Mouse (Mus musculus) limb, embryonic 14.5 days (tissue): ENCODE results near the gene Slc7a9. TPM values are rescaled to one million over a fixed set of nuclear protein-coding genes. Genes with fewer than 3 reads are reported as not detected.

Source experiments
- ATAC-seq: fragments of 200-750 bp; cut with Nextera tagmentation; 2 replicates; pipeline ENCODE4 v1.8.0; 2017; ENCODE audit warnings: low read depth, moderate number of reproducible peaks, moderate TSS enrichment; ENCODE audit not compliant: low FRiP score
- DNase-seq: peaks from one replicate; pipeline ENCODE4 v3.0.0-alpha.2; 2015; ENCODE audit warnings: low spot score
- H3K27ac ChIP-seq: fragments of 300-500 bp; sonication (generic); replicated peaks from 2 replicates; pipeline ENCODE4 v1.5.1; 2014; ENCODE audit warnings: low read depth, mild to moderate bottlenecking, low read length, moderate library complexity, mixed read lengths
- H3K27me3 ChIP-seq: fragments of 300-500 bp; sonication (generic); 2 replicates; pipeline ENCODE4 v1.6.1; 2014; ENCODE audit warnings: low read length, mixed read lengths; ENCODE audit not compliant: control insufficient read depth, insufficient read depth
- H3K36me3 ChIP-seq: fragments of 300-500 bp; sonication (generic); 2 replicates; pipeline ENCODE4 v1.6.1; 2014; ENCODE audit warnings: mild to moderate bottlenecking, low read length, moderate library complexity, mixed read lengths; ENCODE audit not compliant: control insufficient read depth, insufficient read depth
- H3K4me1 ChIP-seq: fragments of 300-500 bp; sonication (generic); 2 replicates; pipeline ENCODE4 v1.6.1; 2014; ENCODE audit warnings: antibody characterized with exemption, low read length, mixed read lengths; ENCODE audit not compliant: control insufficient read depth, insufficient read depth
- H3K4me2 ChIP-seq: fragments of 300-500 bp; sonication (generic); replicated peaks from 2 replicates; pipeline ENCODE4 v1.6.1; 2014; ENCODE audit warnings: low read depth, mild to moderate bottlenecking, low read length, moderate library complexity; ENCODE audit not compliant: severe bottlenecking
- H3K4me3 ChIP-seq: fragments of 300-500 bp; sonication (generic); replicated peaks from 2 replicates; pipeline ENCODE4 v1.5.1; 2014; ENCODE audit warnings: low read length
- H3K9ac ChIP-seq: fragments of 300-500 bp; sonication (generic); 2 replicates; pipeline ENCODE4 v1.6.1; 2014; ENCODE audit warnings: mild to moderate bottlenecking, low read depth, low read length, moderate library complexity; ENCODE audit not compliant: severe bottlenecking
- H3K9me3 ChIP-seq: fragments of 300-500 bp; sonication (generic); 2 replicates; pipeline ENCODE4 v1.6.1; 2016; ENCODE audit warnings: low read length; ENCODE audit not compliant: control insufficient read depth
- POLR2A ChIP-seq: fragments of 200-500 bp; IDR thresholded peaks from 2 replicates; pipeline ENCODE4 v1.8.0; 2012; ENCODE audit warnings: inconsistent platforms, mild to moderate bottlenecking, moderate library complexity, borderline replicate concordance; ENCODE audit not compliant: insufficient read depth, insufficient read length; ENCODE audit errors: extremely low read depth
- WGBS: fragments of 180-500 bp; shearing (Covaris S2); extraction: QIAGEN DNeasy Blood & Tissue Kit; methylation state at CpG from one replicate; pipeline ENCODE4 v1.1.7; 2014; 5-methylcytosine and 5-hydroxymethylcytosine counted together
- polyA plus RNA-seq, 2 experiments: library from polyadenylated mRNA; depleted of rRNA in 1 of 2; stranded (reverse) in 1 of 2; unstranded in 1 of 2; fragments of >200 nt; fragmentation: Nextera tagmentation in 1 of 2; extraction: Ambion mirVana in 1 of 2; gene quantifications; 2 replicates each; pipeline versions ENCODE4 v1.2.1 to v1.2.3; 2012 to 2014

The Slc7a9 gene
- polyA plus RNA-seq (2012; rRNA removed), result 0.59 and 0.70 TPM in 2 replicates
- 0.50 TPM in 1 of 2 replicates, not detected in the other for polyA plus RNA-seq (2014; fragmentation: Nextera tagmentation; extraction: Ambion mirVana)

DNA sequence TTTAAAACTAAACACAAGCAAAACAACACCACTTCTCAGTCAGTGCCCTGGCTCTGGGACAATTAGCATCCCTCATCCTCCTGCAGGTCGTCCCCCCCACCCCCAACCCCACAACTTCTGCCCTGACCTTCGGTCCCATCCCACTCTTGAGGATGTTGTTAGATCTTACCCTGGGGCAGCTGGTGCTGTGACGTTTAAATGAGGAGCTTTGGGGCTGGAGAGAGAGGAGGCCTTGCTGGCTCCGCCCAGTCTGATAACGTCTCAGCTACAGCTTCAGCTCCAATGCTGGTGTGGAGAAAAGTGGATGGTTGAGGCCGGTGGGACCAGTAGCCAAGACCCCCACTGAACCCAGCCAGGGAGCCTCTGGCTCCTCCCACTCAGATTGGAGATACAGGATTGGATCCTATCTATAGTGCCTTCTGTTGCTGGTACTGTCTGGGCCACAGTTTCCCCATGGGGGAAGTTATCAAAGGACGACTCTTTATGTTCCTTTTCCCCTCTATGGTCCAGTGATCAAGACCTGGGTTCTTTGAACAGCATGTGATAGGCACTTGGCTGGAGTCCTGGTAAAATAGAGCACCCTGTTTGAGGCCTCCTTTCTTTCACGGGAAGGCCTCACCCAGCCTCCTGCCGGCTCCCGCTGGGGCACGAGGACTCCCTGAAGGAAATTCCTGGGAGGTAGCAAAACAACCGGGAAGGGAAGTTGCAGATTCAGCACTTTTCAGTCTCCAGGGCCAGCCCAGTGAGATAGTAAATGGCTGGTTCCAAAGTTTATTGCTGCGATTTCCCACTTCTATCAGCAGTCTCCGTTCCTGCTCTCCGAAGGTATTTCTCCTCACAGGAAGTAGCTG is at the start of gene Slc7a9:
TSS of gene Slc7a9 (plus strand) at position 801 of the 851 bp plus-strand sequence.
- no peak for TF ChIP-seq POLR2A
- ATAC-seq (no peak), DNase-seq (no peak)
- H3K4me3 ChIP-seq, result no peak within 1 kb of the TSS
- 24% methylated on average over 15 of the region's 15 CpGs for WGBS
- H3K27me3 ChIP-seq, result no peaks in the 10 kb centered on the region
- no peaks in the 10 kb centered on the region for H3K36me3 ChIP-seq
- no peak within 1 kb of the TSS for H3K9ac ChIP-seq
- peaks cover 6% of the 10 kb centered on the region; the same call in 1 of the 2 replicates for H3K4me1 ChIP-seq
- H3K9me3 ChIP-seq, result no peaks in the 10 kb centered on the region
- H3K27ac ChIP-seq, result no peak within 1 kb of the TSS
- no peak within 1 kb of the TSS for H3K4me2 ChIP-seq

DNA sequence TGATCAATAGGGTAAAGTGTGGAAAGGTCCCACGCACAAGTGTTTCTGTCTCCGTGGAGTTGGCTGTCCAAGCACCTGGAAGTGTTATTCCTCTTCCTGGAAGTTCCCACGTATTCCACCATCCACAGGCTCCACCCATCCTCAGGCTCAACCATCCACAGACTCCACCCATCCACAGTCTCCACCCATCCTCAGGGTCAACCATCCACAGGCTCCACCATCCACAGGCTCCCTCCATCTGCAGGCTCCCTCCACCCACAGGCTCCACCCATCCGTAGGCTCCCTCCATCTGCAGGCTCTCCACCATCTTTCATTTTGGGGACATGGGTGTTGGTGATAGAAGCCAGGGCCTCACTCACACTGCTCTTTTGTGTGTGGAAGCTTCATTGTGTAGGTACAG is 47.4 kb upstream of the Slc7a9 start:
- TF ChIP-seq POLR2A, result no peak
- Histone ChIP-seq H3K9ac (no peak overlapping the region), H3K9me3 (no peaks in the 10 kb centered on the region), H3K4me2 (no peak overlapping the region), H3K27me3 (no peaks in the 10 kb centered on the region), H3K4me1 (peaks cover 7% of the 10 kb centered on the region), H3K36me3 (peaks cover 56% of the 10 kb centered on the region), H3K27ac (no peak overlapping the region), H3K4me3 (no peak overlapping the region)
- WGBS, result 75% methylated on average over 4 of the region's 4 CpGs
- ATAC-seq, result no peak
- DNase-seq, result no peak

DNA sequence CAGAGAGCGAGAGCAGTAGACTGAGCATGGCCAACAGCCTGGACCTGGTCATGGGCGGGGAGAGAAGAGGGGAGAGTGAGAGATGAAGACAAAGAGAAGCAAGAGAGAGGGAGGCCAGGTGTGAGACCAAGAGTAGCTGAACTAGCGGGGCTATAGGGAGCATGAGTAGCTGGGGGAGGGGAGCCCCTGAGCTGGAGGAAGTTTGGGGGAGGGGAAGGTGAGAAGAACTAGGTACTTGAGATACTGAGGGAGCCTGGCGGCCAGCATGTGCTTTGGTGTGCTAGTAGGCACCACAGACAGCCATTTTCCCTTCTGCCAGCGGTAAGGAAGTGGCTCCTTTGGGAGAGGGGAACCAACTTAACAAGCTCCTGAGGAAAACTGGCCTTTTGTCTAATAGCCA is 33.4 kb upstream of the Slc7a9 start:
- whole genome bisulfite sequencing, result 44% methylated on average over 5 of the region's 5 CpGs
- Histone ChIP-seq H3K27me3 (no peaks in the 10 kb centered on the region), H3K9me3 (no peaks in the 10 kb centered on the region), H3K4me3 (no peak overlapping the region), H3K9ac (no peak overlapping the region), H3K36me3 (peaks cover 44% of the 10 kb centered on the region), H3K4me2 (no peak overlapping the region), H3K27ac (peak overlapping the region; percentile 76), H3K4me1 (peaks cover 11% of the 10 kb centered on the region)
- DNase-seq (no peak), ATAC-seq (peak; percentile 44; the same call in 1 of the 2 replicates)
- TF ChIP-seq POLR2A, result no peak

DNA sequence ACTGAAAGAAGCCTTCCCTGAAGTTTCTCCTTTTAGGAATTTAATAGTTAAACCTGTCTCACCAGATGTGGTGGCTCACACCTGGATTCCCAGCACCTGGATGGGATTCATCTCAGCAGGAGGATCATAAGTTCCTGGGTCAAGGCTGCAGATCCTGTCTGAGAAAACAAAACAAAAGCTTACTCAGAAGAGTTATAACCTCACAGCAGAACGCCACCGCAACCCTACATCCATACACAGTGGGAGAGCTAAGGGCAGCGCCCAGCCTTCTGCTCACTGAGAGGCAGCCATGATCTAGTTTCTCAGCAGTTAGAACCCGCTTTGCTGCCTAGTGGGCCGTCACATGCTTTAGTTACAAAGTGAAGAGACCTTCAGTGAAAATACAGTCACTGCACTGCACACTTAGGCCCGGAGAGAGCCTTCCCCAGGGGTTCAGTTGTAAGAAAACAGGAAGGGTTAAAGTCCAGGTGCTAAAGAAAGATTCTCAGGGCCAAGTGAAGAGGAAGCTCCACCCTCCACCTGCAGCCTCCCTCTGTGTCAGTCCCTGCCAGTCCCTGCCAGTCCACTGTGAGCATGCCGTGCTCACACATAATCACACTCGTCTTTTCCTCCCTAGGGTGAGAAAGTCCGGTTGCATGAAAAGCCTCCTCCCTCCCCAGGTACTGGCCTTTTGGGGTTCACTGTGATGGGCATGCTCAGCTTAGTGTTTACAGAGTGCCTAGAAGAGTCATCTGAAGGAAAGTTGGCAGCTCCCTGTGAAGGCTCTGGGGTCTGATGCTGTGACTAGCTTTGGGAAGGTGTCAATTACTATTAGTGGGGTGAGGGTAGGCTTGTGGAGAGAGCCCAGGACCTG is 32.6 kb upstream of the Slc7a9 start:
- DNase-seq (no peak), ATAC-seq (peak; percentile 15; the same call in 1 of the 2 replicates)
- Histone ChIP-seq H3K27me3 (no peaks in the 10 kb centered on the region), H3K4me3 (no peak overlapping the region), H3K9me3 (no peaks in the 10 kb centered on the region), H3K4me2 (no peak overlapping the region), H3K9ac (no peak overlapping the region), H3K27ac (no peak overlapping the region), H3K4me1 (peaks cover 11% of the 10 kb centered on the region), H3K36me3 (peaks cover 44% of the 10 kb centered on the region)
- 61% methylated on average over 9 of the region's 9 CpGs for WGBS
- no peak for TF ChIP-seq POLR2A

DNA sequence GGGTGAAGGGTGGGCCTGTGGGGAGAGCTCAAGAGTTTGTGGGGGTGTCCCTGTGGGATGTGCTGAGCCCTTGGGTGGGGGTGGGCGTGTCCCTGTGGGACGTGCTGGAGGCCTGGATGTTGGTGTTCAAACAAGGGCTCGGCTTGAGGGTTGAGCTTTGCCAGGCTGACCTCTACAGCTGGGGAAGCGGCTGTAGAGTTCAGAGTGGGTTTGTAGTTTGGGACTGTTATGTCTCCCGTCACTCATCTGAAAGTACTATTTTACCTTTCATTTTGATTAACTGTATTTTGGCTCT is 32.0 kb upstream of the Slc7a9 start:
- H3K9me3 ChIP-seq, result no peaks in the 10 kb centered on the region
- DNase-seq (no peak), ATAC-seq (no peak)
- H3K27me3 ChIP-seq, result no peaks in the 10 kb centered on the region
- no peak overlapping the region for H3K4me3 ChIP-seq
- WGBS, result 83% methylated on average over 5 of the region's 5 CpGs
- no peak for TF ChIP-seq POLR2A
- no peak overlapping the region for H3K9ac ChIP-seq
- no peak overlapping the region for H3K4me2 ChIP-seq
- H3K4me1 ChIP-seq, result peaks cover 11% of the 10 kb centered on the region
- H3K36me3 ChIP-seq, result peaks cover 47% of the 10 kb centered on the region
- no peak overlapping the region for H3K27ac ChIP-seq
